Mouse (Mus musculus) bone marrow, adult 2 months (tissue): ENCODE data around the gene Zfp568.

Experiments used
- CTCF ChIP-seq: fragments of 200-500 bp; IDR thresholded peaks from 2 replicates; pipeline ENCODE4 v1.5.1; 2011; ENCODE audit warnings: low read length, control low read depth; ENCODE audit not compliant: control insufficient read depth, insufficient read depth
- POLR2A ChIP-seq: fragments of 200-500 bp; IDR thresholded peaks from 2 replicates; pipeline ENCODE4 v1.6.1; 2011; ENCODE audit warnings: low read depth, mild to moderate bottlenecking, control low read depth, low read length, borderline replicate concordance; ENCODE audit not compliant: control insufficient read depth

- TF ChIP-seq CTCF (no peak), POLR2A (no peak)
Observed at GRCm38 (mm10) chr7:30053591-30053990, 69.8 kb downstream of the Zfp568 start.
